Mouse (Mus musculus) activated CD4-positive, CD25-positive, alpha-beta regulatory T cell (primary cell): Measurements from ENCODE around the gene BC055324. TPM values are rescaled to one million over a fixed set of nuclear protein-coding genes. Genes with fewer than 3 reads are reported as not detected.

Experiments used
- polyA plus RNA-seq, 2 experiments: library from polyadenylated mRNA; unstranded; fragments of 100-300 nt; shearing (Covaris generic); gene quantifications; one replicate each; pipeline ENCODE4 v1.2.1; 2017

The BC055324 gene
- polyA plus RNA-seq = 1 to 10 TPM; 2.7 to 3.3 TPM

DNA sequence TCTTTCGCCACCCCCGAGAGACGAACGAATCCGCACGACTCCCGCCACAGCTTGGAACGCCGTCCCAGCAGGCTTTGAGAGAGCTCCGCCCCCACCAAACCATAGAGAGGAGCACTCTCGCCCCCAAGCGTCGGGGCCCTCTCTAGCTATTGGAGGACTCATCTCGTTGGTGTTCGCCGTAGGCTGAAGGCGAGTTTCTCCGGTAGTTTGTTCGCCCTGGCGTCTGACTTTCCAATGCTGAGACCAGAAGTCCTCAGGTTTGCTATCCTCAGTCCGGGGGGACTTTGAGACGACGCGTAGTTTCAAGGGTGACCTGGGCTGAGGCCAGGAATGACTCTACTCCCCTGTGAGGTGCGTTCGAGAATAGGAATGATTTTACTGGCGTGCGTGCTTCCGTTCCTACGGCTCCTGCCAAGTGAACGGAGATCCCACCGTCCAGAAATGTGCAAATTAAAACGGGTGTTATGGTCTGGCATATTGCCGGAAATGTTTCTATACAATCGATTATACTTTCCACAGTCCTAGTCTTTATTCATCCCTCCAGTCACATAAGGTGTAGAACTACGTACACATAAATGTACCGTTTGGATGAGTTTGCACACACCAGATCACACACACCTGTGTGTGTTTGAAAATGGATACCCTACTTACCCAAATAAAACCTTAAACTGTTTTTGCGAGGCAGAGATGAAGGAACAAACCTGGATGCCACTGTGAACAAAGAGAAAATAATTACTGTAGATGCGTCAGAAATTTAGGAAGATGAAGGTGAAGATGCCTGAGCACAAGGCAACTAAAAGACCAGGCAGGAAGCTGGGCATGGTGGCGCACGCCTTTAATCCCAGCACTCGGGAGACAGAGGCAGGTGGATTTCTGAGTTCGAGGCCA is at the start of gene BC055324, which contains the start of gene Mettl18:
Gene BC055324 (minus strand): TSS at position 76 of the 888 bp plus-strand sequence.
Gene Mettl18 (plus strand): TSS at position 169 of the 888 bp plus-strand sequence.

GRCm38 (mm10) chr1:163928846-163929245 is 65.8 kb downstream of the BC055324 start, which contains the start of gene Scyl3:
Gene Scyl3, plus strand, starts transcription at chr1:163929100.

Other genes starting within 250 kb of the BC055324 start
- gene Kifap3, start 215.2 kb downstream of the BC055324 start, polyA plus RNA-seq = 1 to 10 TPM; 2.3 to 2.8 TPM
- gene Scyl3, start 65.7 kb downstream of the BC055324 start, polyA plus RNA-seq = 10 to 100 TPM; 41.7 to 44.2 TPM
- gene Mettl18, start 93 bp upstream of the BC055324 start, polyA plus RNA-seq = 10 to 100 TPM; 10.6 to 18.9 TPM
- under 1 TPM; 0.29 to 0.33 TPM for gene Sele, start 53.4 kb upstream of the BC055324 start, polyA plus RNA-seq
- 100 to 1,000 TPM; 764 to 994 TPM for gene Sell, start 67.2 kb upstream of the BC055324 start, polyA plus RNA-seq
- 10 to 100 TPM in 1 of 2 experiments, 1 to 10 TPM in 1; 1.2 to 10.3 TPM for gene Selp, start 120.5 kb upstream of the BC055324 start, polyA plus RNA-seq
- gene F5, start 157.0 kb upstream of the BC055324 start, polyA plus RNA-seq = under 1 TPM; 0.06 to 0.44 TPM